Mouse (Mus musculus): ENCODE measurements at regions not wholly inside any gene's neighbourhood (a gene's known extent, or its start where the extent isn't known, plus 50 kb on each side); places are given as distances from the start of the nearest gene placed in this dataset.

DNA sequence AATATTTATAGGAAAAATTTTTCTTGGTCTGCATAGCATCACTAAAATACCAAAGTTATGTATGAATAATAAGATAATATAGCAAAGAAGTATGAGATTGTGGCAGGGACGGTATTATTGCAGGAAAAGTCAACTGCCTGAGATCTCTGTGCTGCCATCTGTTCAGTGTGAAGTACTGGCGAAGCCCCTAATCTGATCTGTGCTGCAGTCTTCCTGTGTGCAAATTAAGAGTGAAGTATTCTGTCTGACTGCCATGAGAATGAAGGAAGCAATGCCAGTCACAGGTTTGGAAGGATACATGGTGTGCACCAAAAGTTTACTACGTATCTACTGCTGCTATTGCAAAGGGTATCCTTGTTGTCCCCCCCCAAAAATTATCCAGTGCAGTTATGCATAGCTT, 501.5 kb downstream of the Rab28 start:
- Histone ChIP-seq H3K27ac (ENCODE audit: low read depth, low read length) (no peak overlapping the region), H3K36me3 (ENCODE audit: control insufficient read depth, insufficient read depth, low read length) (no peaks in the 10 kb centered on the region), H3K4me2 (no peak overlapping the region), H3K9me3 (ENCODE audit: control insufficient read depth, low read length) (no peaks in the 10 kb centered on the region), H3K9ac (ENCODE audit: low read depth, low read length) (no peak overlapping the region), H3K4me1 (replicated peaks; ENCODE audit: control insufficient read depth, insufficient read depth, low read length) (no peaks in the 10 kb centered on the region), H3K4me3 (ENCODE audit: low read depth, low read length) (no peak overlapping the region), H3K27me3 (replicated peaks; ENCODE audit: control insufficient read depth, insufficient read depth, low read length) (no peaks in the 10 kb centered on the region)
- ATAC-seq (replicated peaks; ENCODE audit: low FRiP score): no peak
- 69% methylated on average over 3 of the region's 3 CpGs for WGBS
- no peak for DNase-seq (ENCODE audit: low spot score)

GRCm38 (mm10) chr5:41204417-41204816, 503.5 kb downstream of the Rab28 start:
- no peak overlapping the region for H3K4me3 ChIP-seq (ENCODE audit: low read depth, low read length)
- H3K27me3 ChIP-seq (replicated peaks; ENCODE audit: control insufficient read depth, insufficient read depth, low read length): no peaks in the 10 kb centered on the region
- no peaks in the 10 kb centered on the region for H3K36me3 ChIP-seq (ENCODE audit: control insufficient read depth, insufficient read depth, low read length)
- H3K9me3 ChIP-seq (ENCODE audit: control insufficient read depth, low read length): no peaks in the 10 kb centered on the region
- H3K4me2 ChIP-seq: no peak overlapping the region
- H3K9ac ChIP-seq (ENCODE audit: low read depth, low read length): no peak overlapping the region
- ATAC-seq (replicated peaks; ENCODE audit: low FRiP score) (no peak), DNase-seq (ENCODE audit: low spot score) (no peak)
- no peak overlapping the region for H3K27ac ChIP-seq (ENCODE audit: low read depth, low read length)
- H3K4me1 ChIP-seq (replicated peaks; ENCODE audit: control insufficient read depth, insufficient read depth, low read length): no peaks in the 10 kb centered on the region

GRCm38 (mm10) chr5:41187193-41187592, 520.8 kb downstream of the Rab28 start:
- no peak overlapping the region for H3K4me3 ChIP-seq (ENCODE audit: low read depth, low read length)
- DNase-seq (ENCODE audit: low spot score): no peak
- H3K27me3 ChIP-seq (replicated peaks; ENCODE audit: control insufficient read depth, insufficient read depth, low read length): no peaks in the 10 kb centered on the region
- H3K4me2 ChIP-seq: no peak overlapping the region
- no peak for ATAC-seq (replicated peaks; ENCODE audit: low FRiP score)
- no peaks in the 10 kb centered on the region; the same call in 1 of the 2 replicates for H3K4me1 ChIP-seq (replicated peaks; ENCODE audit: control insufficient read depth, insufficient read depth, low read length)
- no peaks in the 10 kb centered on the region for H3K36me3 ChIP-seq (ENCODE audit: control insufficient read depth, insufficient read depth, low read length)
- H3K27ac ChIP-seq (ENCODE audit: low read depth, low read length): no peak overlapping the region
- WGBS: 72% methylated on average over 5 of the region's 5 CpGs
- H3K9me3 ChIP-seq (ENCODE audit: control insufficient read depth, low read length): no peaks in the 10 kb centered on the region
- no peak overlapping the region for H3K9ac ChIP-seq (ENCODE audit: low read depth, low read length)

- no peak overlapping the region for H3K4me2 ChIP-seq
- DNase-seq (ENCODE audit: low spot score): no peak
- no peaks in the 10 kb centered on the region for H3K27me3 ChIP-seq (replicated peaks; ENCODE audit: control insufficient read depth, insufficient read depth, low read length)
- H3K36me3 ChIP-seq (ENCODE audit: control insufficient read depth, insufficient read depth, low read length): no peaks in the 10 kb centered on the region
- no peaks in the 10 kb centered on the region for H3K4me1 ChIP-seq (replicated peaks; ENCODE audit: control insufficient read depth, insufficient read depth, low read length)
- ATAC-seq (replicated peaks; ENCODE audit: low FRiP score): no peak
- 61% methylated on average over 3 of the region's 3 CpGs for WGBS
- H3K9me3 ChIP-seq (ENCODE audit: control insufficient read depth, low read length): no peaks in the 10 kb centered on the region
- no peak overlapping the region for H3K9ac ChIP-seq (ENCODE audit: low read depth, low read length)
- H3K4me3 ChIP-seq (ENCODE audit: low read depth, low read length): no peak overlapping the region
- H3K27ac ChIP-seq (ENCODE audit: low read depth, low read length): no peak overlapping the region
Observed at GRCm38 (mm10) chr5:41177220-41177619, 530.7 kb downstream of the Rab28 start.

DNA sequence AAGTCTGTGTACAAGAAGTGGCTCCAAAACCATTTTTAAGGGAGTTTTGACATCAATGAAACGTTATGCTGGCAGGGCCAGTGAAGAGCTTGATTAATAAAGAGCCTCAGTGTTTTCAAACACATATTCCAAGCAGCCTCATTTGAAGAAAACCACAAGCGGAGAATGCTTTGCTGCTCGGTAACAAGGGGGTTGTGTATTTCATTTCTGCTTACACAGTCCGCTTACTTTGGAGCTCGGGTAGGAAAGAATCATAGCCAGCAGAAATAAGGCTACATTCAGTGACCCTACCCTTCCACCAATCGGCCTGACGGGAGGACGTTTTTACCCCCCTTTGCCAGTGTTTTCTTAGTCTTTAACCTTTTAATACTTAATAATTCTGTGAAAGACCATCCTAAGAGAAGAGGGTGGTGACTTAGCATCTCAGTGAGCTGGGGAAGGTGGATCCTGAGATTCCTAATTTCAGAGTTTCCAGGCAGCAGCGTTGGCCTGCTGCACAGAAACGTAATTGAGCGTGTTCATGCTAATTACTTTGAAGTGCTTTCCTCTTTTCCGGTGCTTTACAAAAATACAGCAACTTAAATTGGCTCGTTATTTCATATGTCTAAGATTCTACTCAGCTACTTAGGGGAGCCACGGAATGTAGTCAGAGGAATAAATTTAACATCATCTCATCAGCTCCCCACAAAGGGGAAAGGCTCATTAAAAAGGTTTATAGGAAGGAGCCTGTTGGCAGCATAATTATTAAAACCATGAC, 541.9 kb downstream of the Rab28 start:
- 74% methylated on average over 14 of the region's 14 CpGs for WGBS
- Histone ChIP-seq H3K9ac (ENCODE audit: low read depth, low read length) (no peak overlapping the region), H3K4me2 (no peak overlapping the region), H3K27ac (ENCODE audit: low read depth, low read length) (no peak overlapping the region), H3K27me3 (replicated peaks; ENCODE audit: control insufficient read depth, insufficient read depth, low read length) (no peaks in the 10 kb centered on the region), H3K4me3 (ENCODE audit: low read depth, low read length) (no peak overlapping the region), H3K9me3 (ENCODE audit: control insufficient read depth, low read length) (no peaks in the 10 kb centered on the region), H3K36me3 (ENCODE audit: control insufficient read depth, insufficient read depth, low read length) (no peaks in the 10 kb centered on the region), H3K4me1 (replicated peaks; ENCODE audit: control insufficient read depth, insufficient read depth, low read length) (no peaks in the 10 kb centered on the region)
- ATAC-seq (replicated peaks; ENCODE audit: low FRiP score) (no peak), DNase-seq (ENCODE audit: low spot score) (no peak)

DNA sequence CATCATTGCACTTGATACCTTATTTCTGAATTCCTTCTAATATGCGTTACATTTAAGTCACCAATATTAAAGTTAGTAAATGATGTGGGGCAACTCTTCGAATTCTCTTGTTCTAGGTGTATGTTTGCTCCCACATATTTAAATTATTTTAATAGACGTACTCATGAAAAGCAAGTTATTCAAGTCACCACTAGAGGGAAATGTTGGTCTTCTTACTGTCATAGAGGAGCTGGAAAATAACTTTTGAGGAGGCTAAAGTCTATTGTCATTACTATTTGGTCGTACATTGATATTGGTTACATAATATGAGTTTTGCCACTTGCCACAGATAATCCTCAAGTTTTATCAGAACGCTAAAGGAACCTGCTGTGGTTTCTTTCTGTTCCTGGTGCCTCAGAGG, 582.9 kb downstream of the Rab28 start:
- Histone ChIP-seq H3K9me3 (ENCODE audit: control insufficient read depth, low read length) (no peaks in the 10 kb centered on the region), H3K36me3 (ENCODE audit: control insufficient read depth, insufficient read depth, low read length) (no peaks in the 10 kb centered on the region), H3K4me1 (replicated peaks; ENCODE audit: control insufficient read depth, insufficient read depth, low read length) (no peaks in the 10 kb centered on the region), H3K27ac (ENCODE audit: low read depth, low read length) (no peak overlapping the region), H3K9ac (ENCODE audit: low read depth, low read length) (no peak overlapping the region), H3K4me2 (no peak overlapping the region), H3K27me3 (replicated peaks; ENCODE audit: control insufficient read depth, insufficient read depth, low read length) (no peaks in the 10 kb centered on the region), H3K4me3 (ENCODE audit: low read depth, low read length) (no peak overlapping the region)
- DNase-seq (ENCODE audit: low spot score): no peak
- no peak for ATAC-seq (replicated peaks; ENCODE audit: low FRiP score)
- 25% methylated on average over 5 of the region's 5 CpGs for WGBS

DNA sequence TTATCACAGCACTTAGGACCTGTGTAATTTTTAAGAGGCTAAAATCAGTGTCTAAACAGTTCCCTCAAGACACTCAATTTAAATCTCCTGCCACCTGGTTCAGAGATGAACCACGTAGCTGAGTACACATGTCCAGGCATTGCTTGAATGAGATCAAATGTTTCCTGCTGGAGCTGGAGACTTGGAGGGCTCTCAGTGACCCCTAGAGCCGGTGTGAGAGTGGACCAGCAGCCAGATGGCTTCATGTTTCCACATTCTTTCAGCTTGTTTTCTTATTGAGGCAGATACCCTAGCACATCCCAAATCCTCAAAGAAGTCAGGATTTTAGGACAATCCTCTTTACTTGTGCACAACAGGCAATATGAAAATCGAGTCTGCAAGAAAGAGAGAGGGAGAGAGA, 590.3 kb downstream of the Rab28 start:
- Histone ChIP-seq H3K4me2 (no peak overlapping the region), H3K27ac (ENCODE audit: low read depth, low read length) (no peak overlapping the region), H3K9ac (ENCODE audit: low read depth, low read length) (no peak overlapping the region), H3K36me3 (ENCODE audit: control insufficient read depth, insufficient read depth, low read length) (no peaks in the 10 kb centered on the region), H3K4me3 (ENCODE audit: low read depth, low read length) (no peak overlapping the region), H3K9me3 (ENCODE audit: control insufficient read depth, low read length) (no peaks in the 10 kb centered on the region), H3K27me3 (replicated peaks; ENCODE audit: control insufficient read depth, insufficient read depth, low read length) (no peaks in the 10 kb centered on the region), H3K4me1 (replicated peaks; ENCODE audit: control insufficient read depth, insufficient read depth, low read length) (no peaks in the 10 kb centered on the region)
- ATAC-seq (replicated peaks; ENCODE audit: low FRiP score) (no peak), DNase-seq (ENCODE audit: low spot score) (no peak)
- 40% methylated on average over 3 of the region's 3 CpGs for WGBS

DNA sequence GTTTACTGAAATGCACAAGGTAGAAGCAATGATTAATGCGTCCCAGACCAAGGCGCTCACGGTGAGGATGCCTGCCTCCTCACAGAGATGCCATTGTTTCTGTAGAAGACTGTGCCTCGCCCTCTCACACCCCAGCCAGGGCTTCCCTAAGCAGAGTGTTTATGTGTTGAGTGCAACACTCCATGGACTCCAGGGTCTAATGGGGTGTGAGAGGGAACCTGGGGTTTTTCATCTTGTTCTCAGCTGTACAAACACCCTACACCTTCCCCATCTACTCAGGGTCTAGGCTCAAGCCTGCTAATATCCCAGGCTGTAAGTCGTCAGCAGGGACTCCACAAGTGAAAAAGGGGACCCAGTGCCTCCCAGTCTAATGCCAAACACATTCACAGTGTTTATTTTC, 620.2 kb downstream of the Rab28 start:
- ATAC-seq (replicated peaks; ENCODE audit: low FRiP score) (no peak), DNase-seq (ENCODE audit: low spot score) (no peak)
- Histone ChIP-seq H3K9ac (ENCODE audit: low read depth, low read length) (no peak overlapping the region), H3K27me3 (replicated peaks; ENCODE audit: control insufficient read depth, insufficient read depth, low read length) (no peaks in the 10 kb centered on the region), H3K4me3 (ENCODE audit: low read depth, low read length) (no peak overlapping the region), H3K4me2 (no peak overlapping the region), H3K9me3 (ENCODE audit: control insufficient read depth, low read length) (no peaks in the 10 kb centered on the region), H3K36me3 (ENCODE audit: control insufficient read depth, insufficient read depth, low read length) (no peaks in the 10 kb centered on the region), H3K4me1 (replicated peaks; ENCODE audit: control insufficient read depth, insufficient read depth, low read length) (no peaks in the 10 kb centered on the region), H3K27ac (ENCODE audit: low read depth, low read length) (no peak overlapping the region)
- 48% methylated on average over 5 of the region's 5 CpGs for WGBS

DNA sequence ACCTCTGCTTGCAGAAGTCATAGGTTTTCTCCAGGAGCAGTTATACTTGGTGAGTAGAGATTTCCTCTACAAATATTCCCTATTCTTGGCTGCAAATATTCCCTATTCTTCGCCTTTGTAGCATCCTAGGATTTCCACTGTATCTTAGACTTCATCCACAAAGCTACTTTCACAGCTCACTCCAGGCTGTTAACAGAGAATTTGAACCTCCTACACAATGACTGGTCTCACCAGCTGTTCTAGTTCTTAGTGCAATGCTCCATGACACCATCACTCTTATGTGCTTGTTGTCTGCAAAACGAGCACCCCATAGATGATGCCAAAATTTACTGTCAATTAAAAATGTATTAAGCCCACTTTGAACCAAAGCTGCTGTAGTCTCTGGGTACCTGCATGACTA, 631.5 kb downstream of the Rab28 start:
- H3K27ac ChIP-seq (ENCODE audit: low read depth, low read length): no peak overlapping the region
- H3K4me3 ChIP-seq (ENCODE audit: low read depth, low read length): no peak overlapping the region
- whole genome bisulfite sequencing: 64% methylated on average over 2 of the region's 2 CpGs
- H3K4me2 ChIP-seq: no peak overlapping the region
- no peak for ATAC-seq (replicated peaks; ENCODE audit: low FRiP score)
- H3K36me3 ChIP-seq (ENCODE audit: control insufficient read depth, insufficient read depth, low read length): no peaks in the 10 kb centered on the region
- DNase-seq (ENCODE audit: low spot score): no peak
- no peaks in the 10 kb centered on the region for H3K4me1 ChIP-seq (replicated peaks; ENCODE audit: control insufficient read depth, insufficient read depth, low read length)
- no peaks in the 10 kb centered on the region for H3K9me3 ChIP-seq (ENCODE audit: control insufficient read depth, low read length)
- no peaks in the 10 kb centered on the region for H3K27me3 ChIP-seq (replicated peaks; ENCODE audit: control insufficient read depth, insufficient read depth, low read length)
- H3K9ac ChIP-seq (ENCODE audit: low read depth, low read length): no peak overlapping the region

Measured in liver, embryonic 11.5 days (tissue).